Mouse (Mus musculus): ENCODE data around the gene Lcp1. TPM values are rescaled to one million over a fixed set of nuclear protein-coding genes. Genes with fewer than 3 reads are reported as not detected.

Gene Lcp1
- polyA plus RNA-seq, 1 experiment: 7.1 TPM

- H3K27me3 ChIP-seq (replicated peaks): peaks cover 34% of the 10 kb centered on the region
- no peak overlapping the region for H3K4me3 ChIP-seq (replicated peaks)
- no peaks in the 10 kb centered on the region for H3K36me3 ChIP-seq (replicated peaks; ENCODE audit: low read length)
- no peaks in the 10 kb centered on the region for H3K9me3 ChIP-seq
- TF ChIP-seq FLI1 (IDR thresholded peaks at IDR 0.05; ENCODE audit: low read length) (no peak), GATA1 (IDR thresholded peaks at IDR 0.05; ENCODE audit: borderline replicate concordance, low read length) (no peak)
- peaks cover 77% of the 10 kb centered on the region for H3K4me1 ChIP-seq
Measured at GRCm38 (mm10) chr14:75174731-75175555, 44.0 kb downstream of the Lcp1 start.

- H3K9me3 ChIP-seq: no peaks in the 10 kb centered on the region
- peaks cover 77% of the 10 kb centered on the region for H3K4me1 ChIP-seq
- H3K27me3 ChIP-seq (replicated peaks): peaks cover 33% of the 10 kb centered on the region
- H3K36me3 ChIP-seq (replicated peaks; ENCODE audit: low read length): no peaks in the 10 kb centered on the region
- no peak for TF ChIP-seq GATA1 (IDR thresholded peaks at IDR 0.05; ENCODE audit: borderline replicate concordance, low read length)
- no peak for TF ChIP-seq FLI1 (IDR thresholded peaks at IDR 0.05; ENCODE audit: low read length)
- no peak overlapping the region for H3K4me3 ChIP-seq (replicated peaks)
Measured at GRCm38 (mm10) chr14:75175781-75176180, 44.9 kb downstream of the Lcp1 start.

DNA sequence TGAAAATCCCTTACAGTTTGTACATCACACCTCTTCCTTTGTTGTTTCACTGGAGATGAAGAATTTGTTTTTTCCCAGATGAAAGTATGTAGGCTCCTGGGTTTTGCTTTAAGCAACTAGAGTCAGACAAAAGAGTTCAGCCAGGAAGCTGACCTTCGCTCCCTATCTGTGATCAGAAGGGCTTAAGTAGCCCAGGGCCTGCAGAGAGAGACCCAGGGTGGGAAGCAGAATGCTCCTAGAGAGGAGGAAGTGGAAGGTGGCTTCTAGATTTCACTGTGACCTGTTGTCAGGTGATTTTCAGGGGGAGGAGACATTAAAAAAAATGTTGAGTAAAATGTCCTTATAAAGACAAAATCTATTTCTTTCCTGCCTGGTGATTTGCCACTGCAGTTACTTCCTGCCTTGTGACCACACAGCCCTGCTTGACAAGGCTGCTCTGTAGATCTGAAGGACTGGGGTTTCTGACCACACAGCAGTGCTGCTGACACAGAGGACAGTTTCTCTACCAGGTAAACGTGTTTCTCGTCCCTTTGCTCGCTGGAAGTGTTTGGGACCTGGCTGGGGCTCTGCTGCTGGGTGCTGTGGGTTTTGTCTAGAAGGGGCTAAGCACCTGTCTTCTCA lies 45.6 kb downstream of the Lcp1 start:
- H3K4me3 ChIP-seq (replicated peaks): peak overlapping the region; percentile 82
- H3K9me3 ChIP-seq: no peaks in the 10 kb centered on the region
- peaks cover 32% of the 10 kb centered on the region for H3K27me3 ChIP-seq (replicated peaks)
- TF ChIP-seq GATA1 (IDR thresholded peaks at IDR 0.05; ENCODE audit: borderline replicate concordance, low read length) (no peak), FLI1 (IDR thresholded peaks at IDR 0.05; ENCODE audit: low read length) (no peak)
- H3K36me3 ChIP-seq (replicated peaks; ENCODE audit: low read length): no peaks in the 10 kb centered on the region
- peaks cover 77% of the 10 kb centered on the region for H3K4me1 ChIP-seq

GRCm38 (mm10) chr14:75177400-75177799 lies 46.5 kb downstream of the Lcp1 start:
- H3K27me3 ChIP-seq (replicated peaks): peaks cover 27% of the 10 kb centered on the region
- H3K9me3 ChIP-seq: no peaks in the 10 kb centered on the region
- TF ChIP-seq FLI1 (IDR thresholded peaks at IDR 0.05; ENCODE audit: low read length): no peak
- TF ChIP-seq GATA1 (IDR thresholded peaks at IDR 0.05; ENCODE audit: borderline replicate concordance, low read length): no peak
- peaks cover 77% of the 10 kb centered on the region for H3K4me1 ChIP-seq
- H3K36me3 ChIP-seq (replicated peaks; ENCODE audit: low read length): no peaks in the 10 kb centered on the region
- H3K4me3 ChIP-seq (replicated peaks): peak overlapping the region; percentile 82

DNA sequence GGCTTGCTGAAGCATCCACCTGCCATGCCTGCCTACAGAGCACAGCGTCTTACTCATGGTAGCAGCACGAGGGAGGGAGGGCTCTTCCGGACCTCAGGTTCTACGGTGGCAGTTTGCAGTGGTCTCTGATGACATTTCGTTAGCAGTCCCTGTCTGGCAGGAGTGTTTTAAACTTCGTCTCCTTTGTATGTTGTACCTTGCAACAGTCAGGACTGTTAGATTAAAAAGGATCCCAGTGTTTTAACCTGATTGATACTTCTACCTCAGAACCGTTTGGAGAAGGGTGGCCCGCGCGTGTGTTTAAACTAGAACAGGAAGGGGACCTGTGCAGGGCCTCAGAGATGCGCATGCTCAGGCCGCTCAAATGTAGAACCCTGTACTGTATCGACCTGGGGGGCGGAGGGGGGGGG lies 47.5 kb downstream of the Lcp1 start:
- TF ChIP-seq FLI1 (IDR thresholded peaks at IDR 0.05; ENCODE audit: low read length) (no peak), GATA1 (IDR thresholded peaks at IDR 0.05; ENCODE audit: borderline replicate concordance, low read length) (no peak)
- Histone ChIP-seq H3K4me1 (peaks cover 69% of the 10 kb centered on the region), H3K9me3 (no peaks in the 10 kb centered on the region), H3K27me3 (replicated peaks) (peaks cover 26% of the 10 kb centered on the region), H3K4me3 (replicated peaks) (peak overlapping the region; percentile 92), H3K36me3 (replicated peaks; ENCODE audit: low read length) (no peaks in the 10 kb centered on the region)

- H3K4me3 ChIP-seq (replicated peaks): peak overlapping the region; percentile 92
- no peaks in the 10 kb centered on the region for H3K9me3 ChIP-seq
- TF ChIP-seq FLI1 (IDR thresholded peaks at IDR 0.05; ENCODE audit: low read length): no peak
- no peak for TF ChIP-seq GATA1 (IDR thresholded peaks at IDR 0.05; ENCODE audit: borderline replicate concordance, low read length)
- peaks cover 69% of the 10 kb centered on the region for H3K4me1 ChIP-seq
- no peaks in the 10 kb centered on the region for H3K36me3 ChIP-seq (replicated peaks; ENCODE audit: low read length)
- H3K27me3 ChIP-seq (replicated peaks): peaks cover 26% of the 10 kb centered on the region
Measured at GRCm38 (mm10) chr14:75178801-75179211, 47.9 kb downstream of the Lcp1 start.

DNA sequence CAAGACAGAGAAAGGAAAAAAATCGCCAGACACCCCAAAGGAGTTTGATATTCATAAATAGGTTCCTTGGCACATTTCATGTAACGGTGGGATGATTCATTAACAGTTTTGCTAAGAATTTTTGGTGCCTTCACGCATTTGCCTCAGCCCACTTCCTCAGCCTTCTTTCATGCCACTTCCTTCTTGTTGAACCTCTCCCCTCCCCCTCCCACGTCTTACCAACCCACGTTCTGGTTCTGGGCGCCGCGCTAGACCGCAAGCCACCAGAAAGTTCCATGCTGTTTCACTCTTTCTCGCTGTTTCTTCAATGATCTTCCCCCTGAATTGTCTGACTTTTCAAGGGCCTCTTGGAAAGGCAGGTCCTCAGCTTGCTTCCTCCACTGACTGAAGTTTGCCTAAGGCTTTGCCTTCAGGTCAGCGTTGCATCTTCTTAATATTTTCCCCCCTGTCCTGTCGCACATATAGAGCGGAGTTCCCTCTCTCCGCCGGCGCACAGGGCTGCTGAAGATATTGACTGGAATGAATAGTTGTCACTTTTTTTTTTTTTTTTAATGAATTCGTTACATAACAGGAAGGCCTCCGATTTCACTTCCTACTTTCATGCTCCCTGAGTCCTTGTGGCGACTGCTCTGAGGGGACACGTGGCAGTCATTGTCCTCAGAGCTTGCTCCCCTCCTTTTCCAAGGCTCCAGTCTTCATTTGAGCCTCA lies 48.5 kb downstream of the Lcp1 start:
- peaks cover 74% of the 10 kb centered on the region for H3K4me1 ChIP-seq
- H3K36me3 ChIP-seq (replicated peaks; ENCODE audit: low read length): no peaks in the 10 kb centered on the region
- no peaks in the 10 kb centered on the region for H3K9me3 ChIP-seq
- TF ChIP-seq FLI1 (IDR thresholded peaks at IDR 0.05; ENCODE audit: low read length) (no peak), GATA1 (IDR thresholded peaks at IDR 0.05; ENCODE audit: borderline replicate concordance, low read length) (no peak)
- H3K27me3 ChIP-seq (replicated peaks): peaks cover 25% of the 10 kb centered on the region
- peak overlapping the region; percentile 92 for H3K4me3 ChIP-seq (replicated peaks)

- Histone ChIP-seq H3K4me1 (peaks cover 70% of the 10 kb centered on the region), H3K36me3 (replicated peaks; ENCODE audit: low read length) (no peaks in the 10 kb centered on the region), H3K9me3 (no peaks in the 10 kb centered on the region), H3K27me3 (replicated peaks) (peaks cover 14% of the 10 kb centered on the region), H3K4me3 (replicated peaks) (peak overlapping the region; percentile 85)
- TF ChIP-seq GATA1 (IDR thresholded peaks at IDR 0.05; ENCODE audit: borderline replicate concordance, low read length): no peak
- TF ChIP-seq FLI1 (IDR thresholded peaks at IDR 0.05; ENCODE audit: low read length): no peak
Measured at GRCm38 (mm10) chr14:75180551-75180978, 49.7 kb downstream of the Lcp1 start.

- Histone ChIP-seq H3K4me3 (replicated peaks) (no peak overlapping the region), H3K36me3 (replicated peaks; ENCODE audit: low read length) (no peaks in the 10 kb centered on the region), H3K9me3 (no peaks in the 10 kb centered on the region), H3K4me1 (peaks cover 69% of the 10 kb centered on the region), H3K27me3 (replicated peaks) (peaks cover 10% of the 10 kb centered on the region)
- TF ChIP-seq GATA1 (IDR thresholded peaks at IDR 0.05; ENCODE audit: borderline replicate concordance, low read length) (no peak), FLI1 (IDR thresholded peaks at IDR 0.05; ENCODE audit: low read length) (no peak)
Measured at GRCm38 (mm10) chr14:75181062-75181935, 50.4 kb downstream of the Lcp1 start.
